Mouse (Mus musculus): ENCODE measurements at regions not wholly inside any gene's neighbourhood (a gene's known extent, or its start where the extent isn't known, plus 50 kb on each side); places are given as distances from the start of the nearest gene placed in this dataset.

DNA sequence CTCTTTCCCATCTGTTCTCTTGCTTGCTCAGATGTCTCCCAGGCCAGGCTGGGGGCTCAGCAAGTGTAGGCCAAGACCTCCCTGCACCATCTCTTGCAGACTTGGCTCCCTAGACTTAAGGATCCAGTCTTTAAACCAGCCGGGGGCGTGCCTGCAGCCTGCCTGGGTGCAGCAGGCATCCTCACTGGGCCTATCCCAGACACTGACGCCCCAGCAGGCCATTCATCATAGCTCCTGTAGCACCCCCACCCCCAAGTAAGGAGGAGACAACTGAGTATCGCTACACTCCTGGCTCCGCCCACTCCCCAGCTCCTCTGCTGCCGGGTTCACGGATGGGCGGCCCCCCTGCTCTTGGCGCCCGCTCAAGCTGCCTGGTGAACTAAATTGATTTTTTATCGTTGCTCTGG lies 160.2 kb downstream of the Gm26897 start:
- DNase-seq (ENCODE audit: low read depth, low spot score) = no peak

DNA sequence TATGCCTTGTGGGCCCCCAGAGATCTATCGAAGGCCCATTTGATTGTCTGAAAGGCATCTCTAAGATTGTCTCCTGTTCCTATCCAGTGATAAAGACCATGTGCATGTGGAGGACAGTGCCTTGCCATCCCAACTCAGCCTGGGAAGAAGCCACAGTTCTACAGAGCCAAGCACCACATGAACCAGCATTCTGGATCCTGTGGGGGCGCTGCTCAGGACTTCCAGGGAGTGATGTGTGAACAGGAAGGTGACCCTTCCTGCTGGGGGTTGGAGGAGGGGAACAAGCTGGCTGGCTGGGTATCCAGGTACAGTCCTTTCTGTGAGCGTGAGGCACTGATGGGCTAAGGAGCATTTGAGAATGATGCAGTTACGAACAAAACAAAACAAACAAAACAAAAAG lies 163.8 kb downstream of the Gm26897 start:
- DNase-seq (ENCODE audit: low read depth, low spot score) = no peak

DNA sequence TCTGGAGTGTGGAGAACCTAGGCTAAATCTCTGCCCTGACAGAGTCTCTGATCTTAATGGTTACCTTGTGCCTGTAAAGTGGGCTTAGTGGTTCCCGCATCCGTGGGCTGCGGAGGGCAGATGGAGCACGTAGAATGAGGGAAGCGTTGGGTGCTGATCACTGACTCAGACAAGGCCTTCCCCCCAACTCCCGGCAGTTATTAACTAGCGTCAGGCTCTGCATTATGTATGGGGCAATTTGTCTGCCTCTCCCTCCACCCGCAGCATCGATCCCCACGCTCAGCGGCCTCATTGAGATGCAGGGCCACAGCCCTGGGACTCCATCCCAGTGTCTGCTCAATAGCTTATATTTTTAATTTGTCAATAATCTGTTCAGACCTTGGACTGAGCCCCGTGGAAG lies 164.8 kb downstream of the Gm26897 start:
- DNase-seq (ENCODE audit: low read depth, low spot score) = no peak

DNA sequence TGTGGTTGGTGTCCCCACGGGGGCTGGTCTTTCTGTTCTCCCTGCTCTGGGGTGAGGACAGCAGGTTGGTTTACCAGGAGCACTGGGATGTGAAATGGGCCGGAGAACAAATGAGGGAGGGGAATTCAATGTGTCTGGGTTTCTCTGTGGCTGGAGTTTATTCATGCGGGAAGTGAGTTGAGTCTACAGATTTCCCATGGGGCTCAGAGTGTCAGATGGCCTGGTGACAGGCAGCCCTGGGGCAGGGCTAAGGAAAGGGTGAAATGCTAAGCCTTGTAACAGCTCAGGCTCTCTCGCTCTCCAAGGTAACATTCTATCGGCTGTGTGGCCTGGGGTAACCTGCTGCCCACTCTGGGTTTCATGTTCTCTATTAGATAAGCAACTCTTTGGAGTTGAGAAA lies 167.5 kb downstream of the Gm26897 start:
- no peak for DNase-seq (ENCODE audit: low read depth, low spot score)

DNA sequence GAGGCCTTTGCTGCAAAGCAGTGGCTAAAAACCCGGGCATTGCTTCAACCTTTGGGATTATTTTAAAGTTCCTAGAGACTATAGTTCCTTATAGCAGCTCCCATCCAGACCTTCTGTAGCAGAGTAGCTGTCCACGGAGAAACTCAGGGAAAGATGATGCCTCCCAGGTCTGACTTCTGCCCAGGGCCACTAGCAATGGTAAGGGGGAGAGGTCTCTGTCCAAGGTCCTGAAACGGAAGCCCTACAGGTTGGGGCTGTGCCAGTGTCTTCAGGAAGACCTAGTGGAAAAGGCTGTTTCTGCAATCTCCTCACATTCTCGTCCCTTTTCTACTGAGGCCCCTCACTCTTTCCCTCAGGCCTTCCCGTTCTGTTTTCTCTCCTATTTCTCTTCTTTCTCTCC lies 168.0 kb downstream of the Gm26897 start:
- DNase-seq (ENCODE audit: low read depth, low spot score) = no peak

DNA sequence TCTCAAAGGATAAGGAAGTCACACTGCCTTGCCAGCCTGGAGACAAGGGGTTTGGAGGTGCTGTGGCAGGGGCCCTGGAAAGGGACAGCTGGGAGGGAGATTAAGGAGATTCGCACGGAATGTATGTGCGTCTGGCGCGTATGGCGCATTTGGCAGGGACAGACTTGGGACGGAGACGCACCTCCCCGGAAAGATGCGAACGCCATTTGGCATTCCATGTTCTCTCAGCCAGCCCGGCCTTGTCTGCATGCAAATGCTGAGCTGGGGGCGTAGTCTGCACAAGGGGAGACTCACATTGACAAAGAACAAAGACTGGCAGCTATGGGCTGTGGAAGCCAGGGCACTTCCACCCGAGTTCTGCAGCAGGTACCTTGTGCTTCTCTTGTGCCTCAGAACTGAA lies 174.4 kb downstream of the Gm26897 start:
- no peak for DNase-seq (ENCODE audit: low read depth, low spot score)

DNA sequence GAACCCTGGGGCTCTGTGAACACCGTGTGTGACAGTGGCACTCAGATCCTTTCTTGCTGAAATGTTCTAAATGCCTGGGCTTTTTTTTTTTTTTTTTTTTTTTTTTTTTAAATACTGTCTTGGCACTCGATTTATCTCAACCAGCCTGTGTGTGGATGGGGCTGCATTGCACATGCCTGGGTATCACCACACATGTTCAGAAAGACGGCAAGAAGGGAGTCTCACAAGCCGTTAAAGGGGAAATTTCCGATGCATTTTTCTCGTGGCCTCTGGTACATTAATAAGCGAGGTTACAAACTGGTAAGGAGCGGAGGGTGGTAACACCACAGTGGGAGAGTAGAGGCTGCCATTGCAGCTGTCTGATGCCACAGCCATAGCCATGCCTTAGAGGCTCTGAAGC lies 176.8 kb downstream of the Gm26897 start:
- DNase-seq (ENCODE audit: low read depth, low spot score) = no peak

DNA sequence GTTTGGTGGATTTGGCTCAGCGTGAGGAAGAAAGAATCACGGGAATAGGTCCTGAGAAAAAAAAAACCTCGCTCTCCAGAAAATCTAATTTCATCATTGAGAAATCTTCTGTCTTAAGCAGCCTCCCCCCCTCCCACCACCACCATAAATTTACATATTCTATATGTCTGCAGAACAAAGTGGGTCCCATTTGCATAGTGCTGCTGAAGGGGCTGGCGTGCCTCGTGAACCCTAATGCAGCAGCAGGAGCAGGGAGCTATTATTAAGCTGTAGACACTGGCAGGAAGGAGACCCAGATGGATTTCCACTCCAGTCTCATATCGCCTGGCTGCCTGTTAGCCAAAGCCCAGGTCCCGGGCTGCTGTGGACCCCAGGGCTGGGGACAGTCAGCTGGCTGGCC lies 179.6 kb downstream of the Gm26897 start:
- DNase-seq (ENCODE audit: low read depth, low spot score) = no peak

DNA sequence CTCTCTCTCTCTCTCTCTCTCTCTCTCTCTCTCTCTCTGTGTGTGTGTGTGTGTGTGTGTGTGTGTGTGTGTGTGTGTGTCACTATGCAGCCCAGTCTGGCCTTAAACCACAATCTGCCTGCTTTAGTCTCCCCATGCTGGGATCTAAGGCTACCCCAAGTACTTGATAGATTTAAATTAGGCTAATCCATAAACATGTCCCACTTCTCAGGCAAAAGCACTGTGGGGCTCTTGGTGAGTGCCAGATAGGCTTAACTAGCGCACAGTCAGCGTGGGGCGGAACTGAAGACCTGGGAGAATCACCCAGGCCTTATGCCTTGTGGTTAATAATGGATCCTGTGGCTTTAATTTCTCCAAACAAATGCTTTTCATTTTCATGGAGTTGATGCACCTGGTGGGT lies 180.6 kb downstream of the Gm26897 start:
- no peak for DNase-seq (ENCODE audit: low read depth, low spot score)

DNA sequence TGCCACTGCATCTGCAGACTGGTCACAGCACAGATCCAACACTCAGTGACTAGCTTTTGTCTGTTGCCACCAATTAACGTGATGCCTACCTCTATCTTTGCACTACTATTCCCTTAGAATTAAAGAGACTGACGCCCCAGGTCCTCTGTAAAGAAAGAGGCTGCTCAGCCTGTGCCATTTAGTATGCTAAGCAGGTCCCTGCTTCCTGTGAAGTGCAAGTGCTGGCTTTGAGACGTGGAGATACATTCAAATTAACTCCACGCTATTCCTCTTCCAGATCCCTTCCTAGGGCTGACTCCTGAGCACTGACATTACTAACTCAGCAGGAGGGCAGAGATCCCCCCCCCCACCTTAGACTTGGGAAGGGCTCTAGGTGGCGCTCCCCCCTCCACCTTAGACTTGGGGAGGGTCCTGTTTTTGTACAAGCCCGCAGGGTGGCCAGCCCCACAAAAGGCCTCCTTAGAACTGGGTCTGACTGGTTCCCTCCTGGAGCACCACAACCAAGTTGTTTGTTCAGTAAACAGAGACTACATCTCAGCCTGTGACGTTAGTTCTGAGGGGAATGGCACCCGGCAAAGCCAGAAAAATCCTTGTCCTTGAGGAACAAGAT lies 184.0 kb downstream of the Gm26897 start:
- no peak for DNase-seq (ENCODE audit: low read depth, low spot score)

DNA sequence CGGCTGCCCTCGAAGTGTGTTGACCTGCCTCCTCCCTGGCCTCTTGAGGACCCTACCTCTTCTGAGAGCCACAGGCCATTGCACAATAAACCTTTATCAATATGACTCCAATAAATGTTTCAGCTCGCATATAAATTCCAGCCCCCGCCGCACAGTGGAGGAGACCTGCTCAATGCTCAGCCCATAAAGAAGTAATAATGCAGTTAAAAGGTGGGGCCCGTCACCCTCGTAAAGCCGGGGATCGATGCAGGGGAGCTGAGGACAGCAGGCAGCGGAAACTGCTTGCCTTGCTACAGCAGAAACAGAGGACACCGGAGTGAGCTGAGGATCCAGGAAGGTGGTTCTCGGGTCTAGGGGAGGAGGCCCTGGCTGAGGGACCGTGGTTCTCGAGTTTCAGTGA lies 185.2 kb downstream of the Gm26897 start:
- no peak for DNase-seq (ENCODE audit: low read depth, low spot score)

DNA sequence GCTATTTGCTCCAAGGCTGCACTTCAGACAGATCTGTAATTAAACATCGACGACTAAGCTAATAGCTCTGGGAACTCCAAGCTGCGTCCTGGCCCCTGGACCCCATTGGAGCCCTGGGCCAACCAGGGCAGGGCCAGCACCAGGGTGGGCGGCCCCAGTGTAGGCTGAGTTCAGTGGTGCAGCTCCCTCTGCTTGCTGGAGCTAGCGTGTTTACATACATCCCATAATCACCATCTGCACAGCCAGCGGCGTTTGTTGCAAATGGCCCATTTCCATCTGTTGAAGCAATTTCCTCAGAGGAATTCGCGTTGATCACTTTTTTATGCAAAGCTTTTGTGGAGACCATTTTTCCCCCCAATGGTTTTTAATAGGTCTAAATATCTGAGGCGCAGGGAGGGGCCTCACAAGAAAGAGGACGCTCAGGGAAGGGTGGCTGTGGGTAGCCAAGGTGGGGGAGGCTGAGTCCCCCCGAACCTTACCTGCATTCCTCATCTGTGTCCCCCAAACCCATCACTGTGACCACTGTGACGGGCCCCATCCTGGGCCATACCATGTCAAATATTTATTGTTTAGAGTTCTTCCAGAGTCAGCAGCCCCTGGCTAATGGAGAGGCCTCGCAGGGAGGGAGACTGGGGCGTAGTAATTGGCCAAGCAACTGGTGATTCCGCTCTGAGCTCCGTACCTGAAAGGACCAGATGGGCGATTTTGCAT lies 189.4 kb downstream of the Gm26897 start:
- no peak for DNase-seq (ENCODE audit: low read depth, low spot score)

DNA sequence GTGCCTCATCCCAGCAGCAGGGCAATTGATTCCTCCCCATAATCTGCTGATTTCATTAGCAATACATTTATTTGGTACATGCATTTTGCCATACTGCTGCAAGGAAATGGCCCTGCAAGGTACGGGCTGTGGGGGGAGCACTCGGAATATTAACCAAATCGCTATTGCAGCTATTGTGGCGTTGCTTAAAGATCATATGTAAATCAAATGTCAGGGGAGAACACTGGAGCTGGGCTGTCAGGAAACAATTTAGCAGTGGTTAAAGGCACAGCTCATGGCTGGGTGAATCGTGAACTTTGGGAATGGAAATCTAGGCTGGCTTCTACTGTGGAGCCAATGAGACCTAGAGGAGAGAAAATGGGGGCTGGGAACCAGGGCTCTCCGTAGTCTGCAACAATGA lies 192.0 kb downstream of the Gm26897 start:
- no peak for DNase-seq (ENCODE audit: low read depth, low spot score)

DNA sequence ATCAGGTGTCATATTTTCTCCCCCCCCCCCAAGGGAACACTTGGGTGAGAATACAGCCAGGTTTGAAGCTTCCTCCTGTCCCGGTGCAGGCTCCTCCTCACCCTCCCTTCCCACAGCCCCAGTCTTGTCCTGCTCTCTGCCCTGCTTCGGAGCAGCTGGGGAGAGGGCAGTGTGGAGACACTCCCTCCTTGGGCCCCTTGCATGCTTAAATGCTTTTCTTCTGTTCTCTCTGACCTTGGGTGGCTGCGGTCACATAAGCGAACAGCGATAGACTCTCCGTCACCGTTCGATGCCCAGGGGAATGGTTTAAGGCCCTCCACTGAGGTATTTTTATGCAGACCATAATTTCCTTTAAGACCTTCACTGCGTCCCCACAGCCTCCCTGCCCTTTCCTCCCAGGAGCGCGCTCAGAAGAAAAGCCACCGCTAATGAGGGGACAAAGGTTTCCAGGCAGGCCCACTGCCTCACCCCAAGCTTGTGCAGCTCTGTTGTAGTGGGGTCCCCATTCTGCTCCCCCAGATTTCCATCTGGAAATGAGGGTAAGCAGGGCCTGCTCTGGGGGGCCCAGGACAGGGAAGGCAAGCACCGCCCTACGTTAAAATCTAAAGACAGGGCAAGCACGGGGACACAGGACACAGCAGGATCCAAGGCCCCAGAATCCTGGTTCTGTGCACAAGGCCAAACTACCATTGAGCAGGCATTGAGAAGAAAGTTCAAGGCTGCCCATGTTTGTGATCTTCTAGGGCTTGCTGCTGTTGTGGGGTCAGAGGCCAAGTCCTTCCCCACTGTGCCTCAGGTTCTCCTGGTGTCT lies 195.7 kb downstream of the Gm26897 start:
- no peak for DNase-seq (ENCODE audit: low read depth, low spot score)

DNA sequence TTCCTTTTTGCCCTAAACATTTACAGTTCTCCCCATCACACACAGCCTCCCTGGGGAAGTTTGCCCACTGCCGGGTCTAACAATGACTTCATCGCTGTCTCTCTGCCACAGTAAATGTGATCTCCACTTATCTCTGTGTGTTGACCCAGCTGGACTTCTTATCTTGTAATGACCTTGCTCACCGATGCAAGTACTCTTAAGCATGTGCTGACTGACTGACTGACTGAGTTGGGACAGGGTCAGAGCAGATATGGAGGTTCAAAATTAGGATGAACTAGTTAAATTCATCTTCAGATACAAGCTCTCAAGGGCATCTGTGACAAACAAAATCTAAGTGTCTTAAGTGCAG lies 196.2 kb downstream of the Gm26897 start:
- no peak for DNase-seq (ENCODE audit: low read depth, low spot score)

DNA sequence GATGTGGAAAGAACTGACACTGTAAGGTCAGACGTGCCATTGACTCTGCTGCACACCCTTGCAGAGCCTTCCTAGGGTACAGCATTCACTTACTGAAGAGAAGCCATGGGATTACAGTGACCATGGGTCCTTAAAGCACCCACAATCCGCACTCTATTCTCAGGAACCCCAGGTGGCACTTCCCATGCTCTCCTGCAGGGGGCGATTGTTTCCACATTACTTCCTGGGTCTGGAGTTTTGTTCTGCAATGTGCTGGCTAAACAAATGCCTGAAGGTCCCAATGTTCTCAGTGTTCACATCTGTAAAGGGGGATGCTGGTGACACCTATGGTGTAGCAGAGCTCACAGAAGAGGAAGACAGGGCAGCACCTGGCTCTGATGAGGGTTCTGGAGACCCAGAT lies 198.0 kb downstream of the Gm26897 start:
- DNase-seq (ENCODE audit: low read depth, low spot score) = no peak

DNA sequence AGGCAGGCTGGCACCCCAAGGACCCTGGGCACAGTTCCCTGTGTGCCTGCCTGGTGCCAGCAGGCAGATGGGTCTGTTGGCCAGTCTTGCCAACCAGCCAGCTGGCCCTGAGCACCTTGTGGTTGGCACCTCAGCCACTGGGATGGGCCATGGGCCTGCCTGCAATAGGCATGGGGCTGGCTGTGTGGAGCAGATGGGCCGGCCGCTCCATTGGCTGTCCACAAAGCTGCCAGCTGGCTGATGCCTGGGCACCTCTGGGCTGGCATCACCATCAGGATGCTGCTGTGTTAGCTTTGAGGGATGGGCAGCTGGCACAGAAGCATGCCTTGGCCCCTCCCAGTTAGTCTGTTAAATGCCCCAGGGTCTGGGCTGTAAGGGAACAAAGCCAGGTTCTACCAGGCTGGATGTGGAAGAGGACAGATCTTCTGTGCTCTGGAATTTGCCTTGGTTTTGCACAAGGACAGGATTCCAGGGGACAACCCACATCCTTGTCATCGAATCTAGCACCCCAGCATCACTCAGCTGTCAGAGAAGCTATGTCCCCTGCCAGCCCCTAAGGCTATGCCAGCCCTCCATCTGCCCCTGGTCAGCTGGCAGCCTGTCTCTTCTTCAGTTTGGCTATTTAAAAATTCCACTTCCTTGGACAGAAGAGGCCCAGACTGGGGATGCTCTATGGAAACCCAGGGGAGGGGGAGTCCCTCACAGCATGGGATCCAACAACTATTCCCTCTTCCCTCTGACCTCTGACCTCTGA lies 201.8 kb downstream of the Gm26897 start:
- peak; percentile 9 for DNase-seq (ENCODE audit: low read depth, low spot score)

DNA sequence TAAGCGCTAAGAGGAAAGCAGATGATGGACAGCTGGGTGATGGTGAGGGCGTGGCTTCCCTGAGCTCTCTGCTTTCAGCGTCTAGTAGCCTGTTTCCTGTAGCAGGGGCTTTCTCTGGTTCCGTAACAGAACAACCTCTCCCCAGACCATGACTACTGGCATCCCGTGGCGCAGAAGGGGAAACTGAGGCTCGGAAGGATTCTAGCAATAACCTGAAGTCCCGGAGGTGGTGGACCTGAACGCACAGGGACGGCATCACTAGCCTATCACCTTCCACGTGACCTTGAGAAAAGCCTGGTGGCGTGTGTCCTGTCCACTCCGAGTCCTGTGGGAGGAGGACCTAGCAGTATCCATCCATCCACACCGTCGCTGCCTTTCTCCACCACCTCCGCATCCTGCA lies 208.1 kb downstream of the Gm26897 start:
- DNase-seq (ENCODE audit: low read depth, low spot score) = no peak

DNA sequence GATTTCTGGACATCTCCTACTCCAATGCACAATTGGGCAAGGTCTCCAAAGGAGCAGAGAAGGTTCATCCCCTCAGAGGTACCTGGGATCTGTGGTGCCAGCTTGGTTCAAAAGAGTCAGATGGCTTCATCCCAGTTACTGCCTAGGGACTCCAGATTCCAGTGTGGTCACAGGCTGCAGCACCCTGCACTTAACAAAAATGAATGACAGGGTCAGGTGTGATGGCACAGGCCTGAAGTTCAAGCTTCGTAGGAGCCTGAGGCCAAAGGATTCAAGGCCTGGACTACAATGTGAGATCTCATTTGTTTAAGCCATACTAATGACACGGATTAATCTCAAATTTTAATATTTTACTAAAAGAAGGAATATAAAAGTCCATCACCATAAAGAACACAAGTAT lies 209.1 kb downstream of the Gm26897 start:
- DNase-seq (ENCODE audit: low read depth, low spot score) = no peak

DNA sequence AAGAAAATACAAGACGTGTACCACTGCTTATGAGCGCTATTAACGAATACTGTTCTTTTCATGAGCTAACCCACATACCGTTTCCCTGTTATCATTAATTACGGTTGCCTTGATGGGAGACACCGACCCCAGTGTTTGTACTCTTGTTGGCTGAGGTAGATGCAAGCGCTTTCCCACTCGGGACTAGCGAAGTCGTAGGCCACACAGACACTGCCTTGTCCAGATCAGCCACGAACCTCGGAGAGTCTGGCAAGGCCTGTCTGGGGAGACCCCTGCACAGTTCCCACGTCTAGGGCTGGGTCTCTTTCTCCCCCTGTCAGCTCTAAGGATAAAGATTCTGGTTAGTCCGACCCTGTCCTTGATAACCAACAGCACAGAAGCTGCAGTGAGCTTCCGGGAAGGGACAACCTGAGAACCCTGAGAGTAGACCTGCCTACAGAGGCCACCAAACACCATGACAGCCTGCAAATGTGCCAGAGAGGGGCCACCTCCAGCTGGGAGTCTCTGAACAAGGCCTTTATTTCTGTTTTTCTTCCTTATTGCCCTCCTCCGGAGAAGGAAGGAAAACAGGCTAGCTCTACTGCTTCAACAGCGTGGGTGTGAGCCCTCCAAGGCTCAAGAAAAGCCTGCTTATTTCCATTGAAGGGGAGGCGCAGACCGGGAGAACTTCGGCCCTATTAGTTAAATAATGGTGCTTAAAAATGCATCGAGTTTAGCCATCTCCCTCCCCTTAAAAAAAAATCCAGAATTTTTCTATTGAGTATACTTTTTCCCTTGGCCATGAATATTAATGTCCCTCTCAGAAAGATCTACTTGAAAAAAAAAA lies 209.8 kb downstream of the Gm26897 start:
- DNase-seq (ENCODE audit: low read depth, low spot score) = no peak

DNA sequence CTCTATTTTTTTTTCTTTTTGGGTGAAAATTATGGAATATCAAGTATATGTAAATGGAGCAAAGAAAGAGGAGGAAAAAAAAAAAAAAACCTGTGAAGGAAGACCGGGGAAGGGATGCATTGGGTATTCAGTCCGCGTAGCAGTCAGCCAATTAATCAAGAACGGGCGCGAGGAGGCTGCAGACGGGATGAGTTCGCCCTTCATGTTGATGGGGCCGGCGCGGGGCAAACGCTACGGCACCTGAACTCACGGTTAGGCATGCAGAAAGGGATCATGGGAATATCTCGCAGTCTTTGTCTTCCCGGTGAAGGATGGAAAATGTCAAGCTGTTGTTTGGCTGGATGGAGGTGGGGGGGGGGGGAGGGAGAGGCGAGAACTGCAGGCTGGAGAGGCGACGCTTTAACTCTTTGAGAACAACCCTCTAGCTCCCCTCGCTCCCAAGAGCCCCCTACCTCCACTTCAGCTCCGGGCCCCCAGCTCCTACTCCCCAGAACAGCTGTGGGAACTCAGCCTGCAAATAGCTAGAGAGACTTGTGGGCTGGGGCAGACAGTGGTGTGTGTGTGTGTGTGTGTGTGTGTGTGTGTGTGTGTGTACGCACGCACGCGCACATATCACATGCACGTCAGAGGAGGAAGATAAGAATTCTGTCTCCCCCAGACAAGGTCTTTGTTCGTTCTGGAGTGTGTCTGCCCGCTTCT lies 210.7 kb downstream of the Gm26897 start:
- no peak for DNase-seq (ENCODE audit: low read depth, low spot score)
